Mouse (Mus musculus): Measurements from ENCODE around the gene Tm4sf19.

- no peak for TF ChIP-seq CTCF (IDR thresholded peaks at IDR 0.05; ENCODE audit: borderline replicate concordance, insufficient read depth, low read length)
- no peak for TF ChIP-seq POLR2A (IDR thresholded peaks at IDR 0.05; ENCODE audit: low read depth, low read length)
Observed at GRCm38 (mm10) chr16:32433138-32433537, 32.8 kb downstream of the Tm4sf19 start.
